Mouse (Mus musculus) spleen, adult 2 months (tissue): ENCODE results near the gene Mfng.

Experiments used
- CTCF ChIP-seq: fragments of 200-500 bp; IDR thresholded peaks from 2 replicates; pipeline ENCODE4 v1.5.1; 2011; ENCODE audit warnings: mild to moderate bottlenecking, inconsistent platforms; ENCODE audit not compliant: insufficient read depth, insufficient read length, insufficient replicate concordance; ENCODE audit errors: extremely low read depth
- POLR2A ChIP-seq: fragments of 200-500 bp; IDR thresholded peaks from 2 replicates; pipeline ENCODE4 v1.6.1; 2011; ENCODE audit warnings: low read depth, low read length, inconsistent platforms

DNA sequence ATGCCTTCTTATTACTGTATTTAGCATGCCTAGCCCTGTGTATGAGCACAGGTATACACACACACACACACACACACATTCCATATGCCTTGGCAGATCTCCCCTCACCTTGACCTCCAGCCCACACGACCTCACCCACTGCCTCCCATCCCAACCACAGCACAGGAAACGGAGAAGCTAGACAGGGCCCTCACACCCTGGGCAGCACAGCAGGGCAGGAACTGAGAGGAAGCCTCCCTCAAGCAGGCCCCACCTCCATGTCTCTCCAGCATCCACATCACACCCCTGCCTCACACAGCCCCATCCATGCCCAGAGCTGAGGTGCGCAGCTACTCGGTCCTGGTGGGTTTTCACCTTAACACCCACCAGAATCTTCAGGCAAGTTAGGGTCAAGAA is 909 bp downstream of the Mfng start:
- TF ChIP-seq CTCF, result no peak
- TF ChIP-seq POLR2A, result peak; percentile 20; the same call in 1 of the 2 replicates
